Mouse (Mus musculus): Measurements from ENCODE around the gene Kcnc2. TPM values are rescaled to one million over a fixed set of nuclear protein-coding genes. Genes with fewer than 3 reads are reported as not detected.
A peak's percentile ranks its signal among the peaks of the same experiment; 100 is the strongest.

Gene Kcnc2
- polyA plus RNA-seq, 1 experiment = 0.48 TPM

DNA sequence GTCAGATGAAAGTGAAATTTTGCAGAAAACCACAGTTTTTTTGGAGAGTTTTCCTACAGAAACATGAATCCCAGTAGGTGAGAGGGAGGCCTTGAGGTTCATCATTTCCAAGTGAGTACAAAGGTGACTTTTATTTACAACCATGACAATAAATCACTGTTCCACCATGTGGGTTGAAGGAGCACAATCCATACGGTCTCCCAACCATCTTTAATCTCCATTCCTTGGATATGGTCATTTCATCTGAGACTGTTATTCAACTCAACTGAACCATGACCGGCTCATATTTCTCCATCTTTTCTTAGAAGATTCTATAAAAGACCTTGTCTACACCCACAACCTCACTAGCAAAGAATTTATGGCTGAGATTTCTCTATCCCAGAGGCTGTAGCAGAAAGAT is 22.6 kb upstream of the Kcnc2 start:
- Histone ChIP-seq H3K4me2 (ENCODE audit: low read depth) (no peak overlapping the region), H3K79me2 (ENCODE audit: control insufficient read depth, insufficient read depth) (no peaks in the 10 kb centered on the region), H3K4me3 (no peak overlapping the region), H3K36me3 (ENCODE audit: control insufficient read depth, insufficient read depth) (no peaks in the 10 kb centered on the region), H3ac (ENCODE audit: control insufficient read depth, insufficient read length) (no peak overlapping the region), H3K27me3 (ENCODE audit: control insufficient read depth, insufficient read depth, insufficient read length) (no peaks in the 10 kb centered on the region)
- TF ChIP-seq MYOG (IDR thresholded peaks at IDR 0.05; ENCODE audit: control insufficient read depth in 1 of 3, insufficient read depth in 1 of 3, insufficient read length in 2 of 3, low read depth in 2 of 3) (no peak), REST (IDR thresholded peaks at IDR 0.05; ENCODE audit: insufficient read depth, insufficient read length) (no peak), TCF3 (IDR thresholded peaks at IDR 0.05; ENCODE audit: insufficient read length, low read depth) (no peak), POLR2A (IDR thresholded peaks at IDR 0.05; ENCODE audit: insufficient read length, low read depth) (no peak), TCF12 (IDR thresholded peaks at IDR 0.05; ENCODE audit: insufficient read depth, poor library complexity, severe bottlenecking) (no peak), POLR2AphosphoS2 (IDR thresholded peaks at IDR 0.05; ENCODE audit: insufficient read length, low read depth) (no peak), SRF (IDR thresholded peaks at IDR 0.05; ENCODE audit: control insufficient read depth, insufficient read length, low read depth) (no peak), E2F4 (IDR thresholded peaks at IDR 0.05; ENCODE audit: insufficient read depth) (no peak), USF1 (IDR thresholded peaks at IDR 0.05; ENCODE audit: low read depth) (no peak), MAX (IDR thresholded peaks at IDR 0.05; ENCODE audit: low read depth) (no peak), MYOD1 (IDR thresholded peaks at IDR 0.05; ENCODE audit: control insufficient read depth in 1 of 3, insufficient read length in 2 of 3, low read depth in 2 of 3) (no peak), CEBPB (IDR thresholded peaks at IDR 0.05; ENCODE audit: insufficient read depth, poor library complexity, severe bottlenecking) (no peak)

DNA sequence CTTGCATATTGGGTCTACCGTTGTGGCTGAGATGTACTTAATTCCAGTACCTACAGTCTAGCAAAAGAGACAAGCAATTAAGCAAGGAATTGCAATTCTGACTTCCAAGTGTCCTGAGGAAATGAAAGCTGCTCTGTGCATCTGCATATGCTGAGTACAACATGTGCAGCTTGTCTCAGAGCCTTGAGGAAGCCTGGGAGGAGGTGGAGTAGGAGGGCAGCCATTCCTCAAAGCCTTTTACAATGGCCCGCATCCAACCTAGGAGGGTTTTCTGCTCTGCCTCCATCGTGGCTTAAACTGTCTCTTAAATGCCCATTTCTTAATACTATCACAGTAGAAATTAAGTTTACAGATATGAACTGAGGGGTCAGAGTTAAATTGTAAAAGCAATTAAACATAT is 7.5 kb upstream of the Kcnc2 start:
- H3K27me3 ChIP-seq (ENCODE audit: control insufficient read depth, insufficient read depth, insufficient read length) = no peaks in the 10 kb centered on the region
- TF ChIP-seq USF1 (IDR thresholded peaks at IDR 0.05; ENCODE audit: low read depth) (no peak), E2F4 (IDR thresholded peaks at IDR 0.05; ENCODE audit: insufficient read depth) (no peak), TCF3 (IDR thresholded peaks at IDR 0.05; ENCODE audit: insufficient read length, low read depth) (no peak), CEBPB (IDR thresholded peaks at IDR 0.05; ENCODE audit: insufficient read depth, poor library complexity, severe bottlenecking) (no peak), POLR2A (IDR thresholded peaks at IDR 0.05; ENCODE audit: insufficient read length, low read depth) (no peak), MYOG (IDR thresholded peaks at IDR 0.05; ENCODE audit: control insufficient read depth in 1 of 3, insufficient read depth in 1 of 3, insufficient read length in 2 of 3, low read depth in 2 of 3) (no peak), MYOD1 (IDR thresholded peaks at IDR 0.05; ENCODE audit: control insufficient read depth in 1 of 3, insufficient read length in 2 of 3, low read depth in 2 of 3) (no peak), POLR2AphosphoS2 (IDR thresholded peaks at IDR 0.05; ENCODE audit: insufficient read length, low read depth) (no peak), SRF (IDR thresholded peaks at IDR 0.05; ENCODE audit: control insufficient read depth, insufficient read length, low read depth) (no peak), REST (IDR thresholded peaks at IDR 0.05; ENCODE audit: insufficient read depth, insufficient read length) (no peak), MAX (IDR thresholded peaks at IDR 0.05; ENCODE audit: low read depth) (no peak), TCF12 (IDR thresholded peaks at IDR 0.05; ENCODE audit: insufficient read depth, poor library complexity, severe bottlenecking) (no peak)
- no peak overlapping the region for H3ac ChIP-seq (ENCODE audit: control insufficient read depth, insufficient read length)
- no peak overlapping the region for H3K4me3 ChIP-seq
- H3K4me2 ChIP-seq (ENCODE audit: low read depth) = no peak overlapping the region
- no peaks in the 10 kb centered on the region for H3K79me2 ChIP-seq (ENCODE audit: control insufficient read depth, insufficient read depth)
- H3K36me3 ChIP-seq (ENCODE audit: control insufficient read depth, insufficient read depth) = no peaks in the 10 kb centered on the region

DNA sequence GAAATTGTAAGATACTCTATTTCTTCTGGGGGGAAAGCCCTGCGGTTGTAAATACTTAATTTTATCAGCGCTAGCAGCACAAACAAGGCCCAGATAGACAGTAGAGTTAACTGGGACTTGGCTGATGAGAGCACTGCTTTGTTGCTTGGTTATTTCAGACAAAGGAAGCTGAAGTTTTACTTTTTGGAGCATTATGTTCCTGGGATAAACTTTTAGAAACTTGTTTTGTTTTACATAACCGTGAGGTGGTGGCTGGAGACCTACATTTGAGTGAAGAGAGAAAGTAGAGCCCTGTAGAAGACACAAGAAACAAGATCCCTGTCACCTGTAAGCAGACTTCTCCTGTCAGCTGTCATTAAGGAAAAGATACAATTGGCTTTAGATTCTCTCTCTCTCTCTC is 1.4 kb upstream of the Kcnc2 start:
- Histone ChIP-seq H3K27me3 (ENCODE audit: control insufficient read depth, insufficient read depth, insufficient read length) (no peaks in the 10 kb centered on the region), H3K4me2 (ENCODE audit: low read depth) (peak overlapping the region; percentile 84), H3K79me2 (ENCODE audit: control insufficient read depth, insufficient read depth) (no peaks in the 10 kb centered on the region), H3ac (ENCODE audit: control insufficient read depth, insufficient read length) (no peak overlapping the region), H3K36me3 (ENCODE audit: control insufficient read depth, insufficient read depth) (no peaks in the 10 kb centered on the region), H3K4me3 (peak overlapping the region; percentile 34)
- TF ChIP-seq MYOD1 (IDR thresholded peaks at IDR 0.05; ENCODE audit: control insufficient read depth in 1 of 3, insufficient read length in 2 of 3, low read depth in 2 of 3) (no peak), MAX (IDR thresholded peaks at IDR 0.05; ENCODE audit: low read depth) (no peak), POLR2A (IDR thresholded peaks at IDR 0.05; ENCODE audit: insufficient read length, low read depth) (no peak)

DNA sequence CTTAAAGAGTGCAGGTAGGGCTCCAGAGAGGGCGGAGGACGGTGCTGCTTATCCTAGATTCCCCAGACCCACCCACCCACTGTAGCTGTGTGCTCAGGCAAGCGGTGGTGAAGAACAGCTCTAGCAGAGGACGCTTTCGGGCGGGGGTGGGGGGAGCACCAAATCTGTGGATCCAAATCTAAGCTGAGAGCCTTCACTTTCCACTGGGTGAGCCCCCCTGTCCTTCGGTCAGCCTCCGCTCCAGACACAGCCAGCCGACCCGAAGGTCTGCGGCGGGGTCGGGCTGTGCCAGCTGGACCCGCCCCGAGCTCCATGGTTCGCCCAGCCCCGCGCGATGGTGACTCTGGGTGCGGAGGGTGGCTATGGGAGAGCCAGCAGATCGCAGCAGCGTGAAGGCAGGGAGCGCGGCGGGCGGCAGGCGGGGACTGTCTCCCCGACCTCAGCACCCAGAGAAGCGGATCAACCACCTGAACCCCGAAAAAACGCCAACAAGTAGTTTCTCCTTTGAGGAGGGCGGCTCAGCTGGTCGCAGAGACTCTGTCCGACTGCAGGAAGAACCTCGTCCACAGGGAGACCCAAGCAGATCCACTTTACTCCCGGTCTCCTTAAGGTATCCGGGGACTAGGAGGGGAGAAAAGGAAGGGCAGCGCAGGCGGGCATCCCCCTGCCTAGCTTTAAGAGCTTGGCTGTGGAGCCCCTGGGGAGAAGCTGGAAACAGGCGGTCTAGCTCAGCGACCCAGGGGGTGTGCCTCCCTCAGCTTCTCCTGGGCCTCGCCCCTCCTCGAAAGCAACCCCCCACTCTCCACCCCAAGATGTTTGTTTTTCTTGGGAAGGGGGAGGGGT is 761 bp upstream of the Kcnc2 start:
- peak overlapping the region; percentile 84 for H3K4me2 ChIP-seq (ENCODE audit: low read depth)
- peak overlapping the region; percentile 34 for H3K4me3 ChIP-seq
- H3ac ChIP-seq (ENCODE audit: control insufficient read depth, insufficient read length) = no peak overlapping the region
- H3K36me3 ChIP-seq (ENCODE audit: control insufficient read depth, insufficient read depth) = no peaks in the 10 kb centered on the region
- no peaks in the 10 kb centered on the region for H3K79me2 ChIP-seq (ENCODE audit: control insufficient read depth, insufficient read depth)
- TF ChIP-seq TCF12 (IDR thresholded peaks at IDR 0.05; ENCODE audit: insufficient read depth, poor library complexity, severe bottlenecking) (no peak), CEBPB (IDR thresholded peaks at IDR 0.05; ENCODE audit: insufficient read depth, poor library complexity, severe bottlenecking) (no peak), SRF (IDR thresholded peaks at IDR 0.05; ENCODE audit: control insufficient read depth, insufficient read length, low read depth) (no peak), POLR2A (IDR thresholded peaks at IDR 0.05; ENCODE audit: insufficient read length, low read depth) (peak; percentile 58), MAX (IDR thresholded peaks at IDR 0.05; ENCODE audit: low read depth) (no peak), POLR2AphosphoS2 (IDR thresholded peaks at IDR 0.05; ENCODE audit: insufficient read length, low read depth) (peak; percentile 20), USF1 (IDR thresholded peaks at IDR 0.05; ENCODE audit: low read depth) (no peak), MYOD1 (IDR thresholded peaks at IDR 0.05; ENCODE audit: control insufficient read depth in 1 of 3, insufficient read length in 2 of 3, low read depth in 2 of 3) (peak in 1 of 3 experiments; percentile 8), E2F4 (IDR thresholded peaks at IDR 0.05; ENCODE audit: insufficient read depth) (no peak), REST (IDR thresholded peaks at IDR 0.05; ENCODE audit: insufficient read depth, insufficient read length) (no peak), MYOG (IDR thresholded peaks at IDR 0.05; ENCODE audit: control insufficient read depth in 1 of 3, insufficient read depth in 1 of 3, insufficient read length in 2 of 3, low read depth in 2 of 3) (peak in 1 of 3 experiments; percentile 3)
- no peaks in the 10 kb centered on the region for H3K27me3 ChIP-seq (ENCODE audit: control insufficient read depth, insufficient read depth, insufficient read length)
